Mouse (Mus musculus): ENCODE measurements around the gene Slc22a3. TPM values are rescaled to one million over a fixed set of nuclear protein-coding genes. Genes with fewer than 3 reads are reported as not detected.

Slc22a3 gene
- total and polyA plus RNA-seq, 2 experiments = 2.3 to 2.5 TPM

DNA sequence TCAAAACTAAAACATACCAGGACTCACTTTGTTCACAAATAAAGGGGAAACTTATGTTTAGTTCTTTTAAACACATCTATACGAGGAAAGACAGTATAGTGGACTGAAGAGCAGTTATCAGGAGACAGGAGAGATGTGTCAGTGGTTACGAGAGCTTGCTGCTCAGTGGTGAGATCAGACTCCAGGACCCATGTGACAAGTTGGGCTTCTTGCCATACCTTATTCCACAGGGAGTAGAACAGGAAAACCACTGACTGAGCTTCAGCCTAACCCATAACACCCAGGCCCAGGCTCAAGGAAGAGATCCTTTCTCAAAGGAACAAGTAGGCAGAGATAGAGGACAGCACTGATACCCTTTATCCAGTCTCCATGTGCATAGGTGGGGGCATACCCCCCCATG is 62.9 kb downstream of the Slc22a3 start:
- no peaks in the 10 kb centered on the region for H3K27me3 ChIP-seq (ENCODE audit: control insufficient read depth, insufficient read depth, low read length)
- TF ChIP-seq POLR2A (IDR thresholded peaks at IDR 0.05; ENCODE audit: extremely low read depth, insufficient read depth, low read length) = no peak
- no peak for TF ChIP-seq CTCF (IDR thresholded peaks at IDR 0.05; ENCODE audit: low read depth, low read length)
- 57% methylated on average over 2 of the region's 2 CpGs for WGBS
- no peak for DNase-seq (ENCODE audit: extremely low read depth, low read depth, low spot score)
- no peaks in the 10 kb centered on the region for H3K36me3 ChIP-seq (ENCODE audit: control insufficient read depth, insufficient read depth, low read length)
- H3K9ac ChIP-seq (ENCODE audit: low read depth, low read length) = no peak overlapping the region
- no peak overlapping the region for H3K27ac ChIP-seq (replicated peaks; ENCODE audit: insufficient read depth, low read depth, low read length)
- H3K79me2 ChIP-seq (ENCODE audit: control insufficient read depth, insufficient read depth, low read length) = no peaks in the 10 kb centered on the region
- no peaks in the 10 kb centered on the region for H3K4me1 ChIP-seq (ENCODE audit: control insufficient read depth, insufficient read depth, low read length)
- H3K4me3 ChIP-seq (ENCODE audit: insufficient read depth, low read depth, low read length) = no peak overlapping the region

DNA sequence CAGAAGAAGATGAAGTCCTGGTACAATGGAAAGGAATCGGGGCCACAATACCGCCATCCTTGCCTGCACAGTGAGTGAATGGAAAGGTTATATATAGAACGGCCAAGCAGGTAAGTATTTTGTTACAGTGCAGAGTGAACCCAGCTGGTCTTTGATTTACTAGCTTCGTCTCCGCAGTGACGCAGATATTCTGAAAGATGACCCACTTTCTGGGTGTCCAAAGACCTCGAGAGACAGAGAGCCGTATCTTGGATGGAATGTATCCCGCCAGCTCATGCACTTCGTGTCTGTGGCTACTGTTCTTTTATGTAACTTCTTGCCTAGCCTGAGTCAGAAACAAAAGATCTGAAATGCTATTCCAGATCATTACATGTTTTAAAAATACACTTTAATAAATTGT is 69.7 kb downstream of the Slc22a3 start:
- no peaks in the 10 kb centered on the region for H3K27me3 ChIP-seq (ENCODE audit: control insufficient read depth, insufficient read depth, low read length)
- WGBS = 90% methylated on average over 10 of the region's 10 CpGs
- no peak for DNase-seq (ENCODE audit: extremely low read depth, low read depth, low spot score)
- no peak overlapping the region for H3K9ac ChIP-seq (ENCODE audit: low read depth, low read length)
- H3K4me1 ChIP-seq (ENCODE audit: control insufficient read depth, insufficient read depth, low read length) = no peaks in the 10 kb centered on the region
- H3K36me3 ChIP-seq (ENCODE audit: control insufficient read depth, insufficient read depth, low read length) = no peaks in the 10 kb centered on the region
- no peak overlapping the region for H3K4me3 ChIP-seq (ENCODE audit: insufficient read depth, low read depth, low read length)
- TF ChIP-seq CTCF (IDR thresholded peaks at IDR 0.05; ENCODE audit: low read depth, low read length) (no peak), POLR2A (IDR thresholded peaks at IDR 0.05; ENCODE audit: extremely low read depth, insufficient read depth, low read length) (no peak)
- H3K27ac ChIP-seq (replicated peaks; ENCODE audit: insufficient read depth, low read depth, low read length) = no peak overlapping the region
- no peaks in the 10 kb centered on the region for H3K79me2 ChIP-seq (ENCODE audit: control insufficient read depth, insufficient read depth, low read length)

DNA sequence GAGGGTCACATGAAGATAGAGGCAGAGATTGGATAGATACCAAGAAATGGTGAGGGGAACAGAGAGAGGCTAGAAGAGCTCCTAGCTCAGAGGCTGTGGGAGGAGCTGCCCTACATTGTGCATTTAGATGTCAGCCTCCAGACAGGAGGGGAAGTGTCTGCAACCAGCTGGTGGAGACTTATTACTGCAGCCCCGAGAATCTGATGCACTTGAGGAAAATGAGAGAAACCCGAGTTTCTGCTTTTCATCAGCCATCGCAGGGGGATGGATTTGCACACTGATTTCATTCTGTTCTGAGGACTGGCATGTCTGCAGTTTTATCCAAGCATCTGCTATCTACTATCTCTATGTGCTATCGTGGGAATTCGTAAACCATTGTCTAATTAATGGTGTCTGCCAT is 75.8 kb downstream of the Slc22a3 start:
- Histone ChIP-seq H3K4me3 (ENCODE audit: insufficient read depth, low read depth, low read length) (no peak overlapping the region), H3K9ac (ENCODE audit: low read depth, low read length) (no peak overlapping the region), H3K4me1 (ENCODE audit: control insufficient read depth, insufficient read depth, low read length) (no peaks in the 10 kb centered on the region), H3K36me3 (ENCODE audit: control insufficient read depth, insufficient read depth, low read length) (no peaks in the 10 kb centered on the region), H3K27ac (replicated peaks; ENCODE audit: insufficient read depth, low read depth, low read length) (no peak overlapping the region), H3K79me2 (ENCODE audit: control insufficient read depth, insufficient read depth, low read length) (no peaks in the 10 kb centered on the region), H3K27me3 (ENCODE audit: control insufficient read depth, insufficient read depth, low read length) (no peaks in the 10 kb centered on the region)
- 67% methylated on average over 5 of the region's 5 CpGs for WGBS
- TF ChIP-seq POLR2A (IDR thresholded peaks at IDR 0.05; ENCODE audit: extremely low read depth, insufficient read depth, low read length) (no peak), CTCF (IDR thresholded peaks at IDR 0.05; ENCODE audit: low read depth, low read length) (no peak)
- DNase-seq (ENCODE audit: extremely low read depth, low read depth, low spot score) = no peak

DNA sequence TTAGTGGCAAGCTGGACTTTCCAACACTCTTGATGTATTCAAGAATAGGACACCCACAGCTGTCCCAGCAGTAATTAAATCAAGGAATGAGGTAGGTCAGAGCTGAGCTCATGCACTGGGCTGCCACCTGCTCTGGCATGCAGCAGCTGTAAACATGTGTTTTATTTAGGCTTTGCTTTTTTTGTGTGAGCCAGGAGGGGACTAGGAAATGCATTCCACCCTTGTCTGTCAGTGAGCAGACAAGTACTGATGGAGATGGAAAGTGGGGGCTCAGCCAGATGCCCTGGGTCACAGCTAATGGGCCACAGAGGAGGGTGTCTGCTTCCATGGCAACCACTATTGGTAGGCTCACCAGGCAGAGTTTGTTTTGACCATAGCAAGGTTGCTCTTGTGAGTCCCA is 79.1 kb downstream of the Slc22a3 start:
- Histone ChIP-seq H3K36me3 (ENCODE audit: control insufficient read depth, insufficient read depth, low read length) (no peaks in the 10 kb centered on the region), H3K4me1 (ENCODE audit: control insufficient read depth, insufficient read depth, low read length) (no peaks in the 10 kb centered on the region), H3K79me2 (ENCODE audit: control insufficient read depth, insufficient read depth, low read length) (no peaks in the 10 kb centered on the region), H3K27me3 (ENCODE audit: control insufficient read depth, insufficient read depth, low read length) (no peaks in the 10 kb centered on the region), H3K27ac (replicated peaks; ENCODE audit: insufficient read depth, low read depth, low read length) (no peak overlapping the region), H3K9ac (ENCODE audit: low read depth, low read length) (no peak overlapping the region), H3K4me3 (ENCODE audit: insufficient read depth, low read depth, low read length) (no peak overlapping the region)
- TF ChIP-seq CTCF (IDR thresholded peaks at IDR 0.05; ENCODE audit: low read depth, low read length) (no peak), POLR2A (IDR thresholded peaks at IDR 0.05; ENCODE audit: extremely low read depth, insufficient read depth, low read length) (no peak)
- DNase-seq (ENCODE audit: extremely low read depth, low read depth, low spot score) = no peak

DNA sequence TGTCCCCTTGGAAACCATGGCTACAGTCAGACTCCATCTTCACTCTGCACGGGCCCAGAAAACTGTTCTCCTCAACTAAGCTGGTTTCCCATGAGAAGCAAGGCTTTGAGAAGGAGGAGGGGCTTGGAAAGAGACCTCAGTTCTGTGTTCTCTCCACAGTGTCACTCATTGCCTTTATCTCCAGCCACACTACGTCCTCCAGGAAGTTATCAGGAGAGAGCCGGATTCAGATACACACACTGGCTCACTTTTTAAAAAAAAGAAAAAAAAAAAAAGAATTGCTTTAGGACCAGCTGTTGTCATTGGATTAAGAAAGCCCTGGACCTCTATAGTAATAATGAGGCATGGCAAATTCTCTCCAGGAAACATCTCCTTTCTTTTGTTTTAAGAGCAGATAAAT is 80.3 kb downstream of the Slc22a3 start:
- TF ChIP-seq POLR2A (IDR thresholded peaks at IDR 0.05; ENCODE audit: extremely low read depth, insufficient read depth, low read length) = no peak
- TF ChIP-seq CTCF (IDR thresholded peaks at IDR 0.05; ENCODE audit: low read depth, low read length) = no peak

DNA sequence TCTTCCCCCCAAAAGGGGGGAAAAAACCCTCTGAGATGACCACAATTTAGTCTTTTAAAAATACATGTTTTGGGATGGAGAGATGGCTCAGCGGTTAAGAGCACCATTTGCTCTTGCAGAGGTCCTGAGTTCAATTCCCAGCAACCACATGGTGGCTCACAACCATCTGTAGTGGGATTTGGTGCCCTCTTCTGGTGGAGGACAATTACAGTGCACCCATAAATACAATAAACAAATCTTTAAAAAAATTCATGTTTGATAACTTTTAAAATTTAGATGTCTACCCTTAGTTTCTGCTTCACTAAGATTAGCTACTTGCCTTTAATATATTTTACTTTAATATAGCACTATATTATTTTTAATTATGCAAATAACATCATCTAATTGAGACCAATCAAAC is 85.4 kb downstream of the Slc22a3 start:
- WGBS = 71% methylated on average over 1 of the region's 1 CpGs
- H3K4me1 ChIP-seq (ENCODE audit: control insufficient read depth, insufficient read depth, low read length) = no peaks in the 10 kb centered on the region

More for the DNA sequence above, 80.3 kb downstream of the Slc22a3 start:
- Histone ChIP-seq H3K79me2 (ENCODE audit: control insufficient read depth, insufficient read depth, low read length) (no peaks in the 10 kb centered on the region), H3K27me3 (ENCODE audit: control insufficient read depth, insufficient read depth, low read length) (no peaks in the 10 kb centered on the region), H3K27ac (replicated peaks; ENCODE audit: insufficient read depth, low read depth, low read length) (no peak overlapping the region), H3K4me1 (ENCODE audit: control insufficient read depth, insufficient read depth, low read length) (no peaks in the 10 kb centered on the region), H3K9ac (ENCODE audit: low read depth, low read length) (no peak overlapping the region), H3K36me3 (ENCODE audit: control insufficient read depth, insufficient read depth, low read length) (no peaks in the 10 kb centered on the region), H3K4me3 (ENCODE audit: insufficient read depth, low read depth, low read length) (no peak overlapping the region)
- DNase-seq (ENCODE audit: extremely low read depth, low read depth, low spot score) = no peak
- WGBS = 46% methylated on average over 3 of the region's 3 CpGs

More for the DNA sequence above, 85.4 kb downstream of the Slc22a3 start:
- no peak overlapping the region for H3K4me3 ChIP-seq (ENCODE audit: insufficient read depth, low read depth, low read length)
- TF ChIP-seq POLR2A (IDR thresholded peaks at IDR 0.05; ENCODE audit: extremely low read depth, insufficient read depth, low read length) = no peak
- no peak for TF ChIP-seq CTCF (IDR thresholded peaks at IDR 0.05; ENCODE audit: low read depth, low read length)
- H3K27me3 ChIP-seq (ENCODE audit: control insufficient read depth, insufficient read depth, low read length) = no peaks in the 10 kb centered on the region
- peaks cover 27% of the 10 kb centered on the region for H3K36me3 ChIP-seq (ENCODE audit: control insufficient read depth, insufficient read depth, low read length)
- H3K27ac ChIP-seq (replicated peaks; ENCODE audit: insufficient read depth, low read depth, low read length) = no peak overlapping the region
- peak; percentile 14 for DNase-seq (ENCODE audit: extremely low read depth, low read depth, low spot score)
- no peak overlapping the region for H3K9ac ChIP-seq (ENCODE audit: low read depth, low read length)
- H3K79me2 ChIP-seq (ENCODE audit: control insufficient read depth, insufficient read depth, low read length) = no peaks in the 10 kb centered on the region
